Mouse (Mus musculus) neural tube, embryonic 12.5 days (tissue): ENCODE results near the gene Btbd2. TPM values are rescaled to one million over a fixed set of nuclear protein-coding genes. Genes with fewer than 3 reads are reported as not detected.

Experiments
- ATAC-seq: fragments of 200-750 bp; cut with Nextera tagmentation; 2 replicates; pipeline ENCODE4 v1.8.0; 2017; ENCODE audit warnings: low read depth, mild to moderate bottlenecking, moderate TSS enrichment, moderate library complexity; ENCODE audit not compliant: low FRiP score
- H3K27ac ChIP-seq: fragments of 300-500 bp; sonication (generic); 2 replicates; pipeline ENCODE4 v1.5.1; 2016
- H3K27me3 ChIP-seq: fragments of 300-500 bp; sonication (generic); replicated peaks from 2 replicates; pipeline ENCODE4 v1.6.1; 2016; ENCODE audit warnings: mild to moderate bottlenecking
- H3K36me3 ChIP-seq: fragments of 300-500 bp; sonication (generic); 2 replicates; pipeline ENCODE4 v1.6.1; 2016; ENCODE audit warnings: mild to moderate bottlenecking
- H3K4me1 ChIP-seq: fragments of 300-500 bp; sonication (generic); 2 replicates; pipeline ENCODE4 v1.6.1; 2016
- H3K4me2 ChIP-seq: fragments of 300-500 bp; sonication (generic); replicated peaks from 2 replicates; pipeline ENCODE4 v1.6.1; 2016; ENCODE audit warnings: mild to moderate bottlenecking
- H3K4me3 ChIP-seq: fragments of 300-500 bp; sonication (generic); 2 replicates; pipeline ENCODE4 v1.5.1; 2016
- H3K9ac ChIP-seq: fragments of 300-500 bp; sonication (generic); 2 replicates; pipeline ENCODE4 v1.6.1; 2016; ENCODE audit warnings: mild to moderate bottlenecking
- H3K9me3 ChIP-seq: fragments of 300-500 bp; sonication (generic); 2 replicates; pipeline ENCODE4 v1.6.1; 2016; ENCODE audit warnings: mild to moderate bottlenecking
- WGBS: fragments of 180-500 bp; shearing (Covaris S2); methylation state at CpG from one replicate; pipeline ENCODE4 v1.1.7; 2016; 5-methylcytosine and 5-hydroxymethylcytosine counted together
- polyA plus RNA-seq: library from polyadenylated mRNA; unstranded; fragments of >200 nt; fragmentation: Nextera tagmentation; extraction: Ambion mirVana; gene quantifications from 2 replicates; pipeline ENCODE4 v1.2.1, GENCODE M21; 2016

Btbd2 gene
- polyA plus RNA-seq, 1 experiment from 2014 or later = 100 TPM

GRCm38 (mm10) chr10:80665016-80665380 is 8.1 kb upstream of the Btbd2 start:
- WGBS = 18% methylated on average over 10 of the region's 10 CpGs

DNA sequence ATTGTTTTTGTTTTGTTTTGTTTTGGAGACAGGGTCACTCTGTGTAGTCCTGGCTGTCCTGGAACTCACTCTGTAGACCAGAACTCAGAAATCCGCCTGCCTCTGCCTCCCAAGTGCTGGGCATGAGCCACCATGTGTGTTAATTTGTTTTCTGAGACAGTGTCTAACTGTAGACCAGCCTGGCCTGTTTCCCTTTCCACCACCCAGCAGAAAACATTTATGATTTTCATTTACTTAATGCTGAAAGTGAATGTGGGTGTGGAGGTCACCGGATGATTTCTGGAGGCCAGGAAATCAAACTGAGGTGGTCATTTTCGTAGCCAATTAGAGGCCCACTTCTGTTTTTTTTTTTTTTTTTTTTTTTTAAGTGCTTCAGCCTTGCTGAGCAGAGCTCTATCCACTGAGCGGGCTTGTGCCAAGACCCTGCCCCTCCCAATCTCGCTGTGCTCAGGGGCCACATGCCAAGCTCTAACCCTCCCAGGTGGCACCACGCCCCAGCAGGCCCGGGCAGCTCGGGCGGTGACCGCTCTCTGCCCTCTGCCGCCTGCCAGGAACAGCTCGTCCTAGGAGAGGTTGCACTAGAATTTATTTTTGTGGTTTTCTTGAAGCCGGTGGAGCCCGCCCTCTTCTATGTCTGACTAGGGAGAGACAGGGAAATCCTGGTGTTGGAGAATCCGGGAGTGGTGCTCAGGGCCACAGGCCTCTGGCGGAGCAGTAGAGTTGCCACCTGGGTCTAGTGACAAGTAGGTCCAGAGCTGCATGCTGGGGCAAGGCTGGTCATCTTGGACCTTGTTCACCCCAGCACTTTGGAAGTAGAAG is 7.5 kb upstream of the Btbd2 start:
- H3K27me3 ChIP-seq = no peaks in the 10 kb centered on the region
- 47% methylated on average over 16 of the region's 16 CpGs for WGBS
- peaks cover 42% of the 10 kb centered on the region for H3K36me3 ChIP-seq
- no peak overlapping the region for H3K9ac ChIP-seq
- peaks cover 21% of the 10 kb centered on the region for H3K4me1 ChIP-seq
- H3K9me3 ChIP-seq = no peaks in the 10 kb centered on the region
- H3K27ac ChIP-seq = no peak overlapping the region
- ATAC-seq = no peak
- peak overlapping the region; percentile 16; the same call in 1 of the 2 replicates for H3K4me2 ChIP-seq
- no peak overlapping the region for H3K4me3 ChIP-seq

More at GRCm38 (mm10) chr10:80665016-80665380, 8.1 kb upstream of the Btbd2 start:
- ATAC-seq = no peak
- H3K9ac ChIP-seq = no peak overlapping the region
- H3K4me1 ChIP-seq = peaks cover 21% of the 10 kb centered on the region
- H3K9me3 ChIP-seq = no peaks in the 10 kb centered on the region
- peak overlapping the region; percentile 16; the same call in 1 of the 2 replicates for H3K4me2 ChIP-seq
- no peak overlapping the region for H3K27ac ChIP-seq
- H3K4me3 ChIP-seq = no peak overlapping the region
- H3K36me3 ChIP-seq = peaks cover 48% of the 10 kb centered on the region
- H3K27me3 ChIP-seq = no peaks in the 10 kb centered on the region

DNA sequence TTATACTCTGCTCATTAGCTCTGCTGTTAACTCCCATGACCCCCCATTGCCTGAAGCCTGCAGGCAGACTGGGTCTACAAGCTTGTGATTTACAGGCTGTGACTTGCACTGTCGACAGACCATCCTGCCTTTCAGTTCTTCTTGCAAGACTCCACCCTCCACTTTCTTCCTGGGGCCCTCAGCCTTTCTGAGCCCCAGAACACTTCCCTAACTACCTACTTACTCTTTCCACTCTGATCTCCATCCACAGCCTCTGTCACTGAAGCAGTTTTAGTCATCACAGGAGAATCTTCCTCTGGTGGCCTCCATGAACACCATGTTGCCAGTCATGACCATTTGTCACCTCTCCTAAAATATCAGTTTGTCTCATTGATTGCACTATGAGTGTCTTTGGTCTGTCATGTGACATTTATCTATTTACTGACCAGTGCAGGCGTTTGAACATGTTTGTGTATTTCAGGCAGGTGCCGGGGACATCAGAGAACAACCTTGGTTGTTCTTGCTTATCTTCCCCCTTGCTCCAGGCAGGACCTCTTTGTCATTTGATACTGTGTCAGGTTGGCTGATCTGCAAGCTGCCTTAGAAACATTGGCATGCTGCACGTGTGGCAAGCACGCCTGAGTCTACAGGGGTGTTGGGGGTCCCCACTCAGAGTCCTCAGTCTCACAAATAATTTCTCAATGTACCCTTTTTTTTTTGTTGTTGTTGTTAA is 6.8 kb upstream of the Btbd2 start:
- H3K27ac ChIP-seq = no peak overlapping the region
- H3K4me3 ChIP-seq = no peak overlapping the region
- H3K4me2 ChIP-seq = no peak overlapping the region
- 56% methylated on average over 5 of the region's 5 CpGs for WGBS
- no peak overlapping the region for H3K9ac ChIP-seq
- no peaks in the 10 kb centered on the region for H3K27me3 ChIP-seq
- no peak for ATAC-seq
- H3K36me3 ChIP-seq = peaks cover 34% of the 10 kb centered on the region
- H3K4me1 ChIP-seq = peaks cover 21% of the 10 kb centered on the region
- no peaks in the 10 kb centered on the region for H3K9me3 ChIP-seq

DNA sequence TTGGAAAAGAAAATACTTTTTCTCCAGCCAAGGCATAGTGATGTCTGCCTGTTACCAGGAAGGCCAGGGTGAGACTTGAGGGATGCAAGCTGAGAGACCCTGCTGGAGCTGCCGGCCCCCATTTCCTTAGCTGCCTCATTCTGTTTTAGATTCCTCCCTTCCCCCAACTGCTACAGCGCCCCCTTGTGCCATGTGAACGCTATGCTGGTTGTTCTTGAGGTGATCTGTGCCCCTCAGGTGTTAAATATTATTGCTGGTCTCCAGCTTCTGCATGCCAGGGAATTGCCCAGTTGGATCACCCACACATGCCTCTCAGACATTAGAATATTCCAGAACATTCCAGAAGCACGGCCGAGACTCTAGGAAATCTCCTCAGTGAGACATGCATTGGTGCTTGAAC is 4.3 kb upstream of the Btbd2 start:
- peaks cover 9% of the 10 kb centered on the region for H3K36me3 ChIP-seq
- H3K27me3 ChIP-seq = no peaks in the 10 kb centered on the region
- no peaks in the 10 kb centered on the region for H3K9me3 ChIP-seq
- H3K4me1 ChIP-seq = peaks cover 27% of the 10 kb centered on the region
- no peak overlapping the region for H3K4me3 ChIP-seq
- 37% methylated on average over 5 of the region's 5 CpGs for WGBS
- H3K4me2 ChIP-seq = no peak overlapping the region
- ATAC-seq = no peak
- no peak overlapping the region for H3K27ac ChIP-seq
- H3K9ac ChIP-seq = no peak overlapping the region

- H3K9me3 ChIP-seq = no peaks in the 10 kb centered on the region
- H3K4me2 ChIP-seq = no peak overlapping the region
- no peaks in the 10 kb centered on the region for H3K36me3 ChIP-seq
- no peak overlapping the region for H3K4me3 ChIP-seq
- H3K9ac ChIP-seq = no peak overlapping the region
- 18% methylated on average over 10 of the region's 10 CpGs for WGBS
- H3K27ac ChIP-seq = no peak overlapping the region
- H3K27me3 ChIP-seq = no peaks in the 10 kb centered on the region
- no peak for ATAC-seq
- H3K4me1 ChIP-seq = peaks cover 30% of the 10 kb centered on the region
These were observed 2.3 kb upstream of the Btbd2 start for GRCm38 (mm10) chr10:80659213-80659612.

- peaks cover 32% of the 10 kb centered on the region for H3K4me1 ChIP-seq
- ATAC-seq = no peak
- H3K9me3 ChIP-seq = no peaks in the 10 kb centered on the region
- H3K27me3 ChIP-seq = no peaks in the 10 kb centered on the region
- no peak overlapping the region for H3K4me3 ChIP-seq
- no peak overlapping the region for H3K27ac ChIP-seq
- H3K36me3 ChIP-seq = no peaks in the 10 kb centered on the region
- 68% methylated on average over 4 of the region's 4 CpGs for whole genome bisulfite sequencing
- H3K9ac ChIP-seq = no peak overlapping the region
- no peak overlapping the region for H3K4me2 ChIP-seq
These were observed 2.0 kb upstream of the Btbd2 start for GRCm38 (mm10) chr10:80658841-80659202.

DNA sequence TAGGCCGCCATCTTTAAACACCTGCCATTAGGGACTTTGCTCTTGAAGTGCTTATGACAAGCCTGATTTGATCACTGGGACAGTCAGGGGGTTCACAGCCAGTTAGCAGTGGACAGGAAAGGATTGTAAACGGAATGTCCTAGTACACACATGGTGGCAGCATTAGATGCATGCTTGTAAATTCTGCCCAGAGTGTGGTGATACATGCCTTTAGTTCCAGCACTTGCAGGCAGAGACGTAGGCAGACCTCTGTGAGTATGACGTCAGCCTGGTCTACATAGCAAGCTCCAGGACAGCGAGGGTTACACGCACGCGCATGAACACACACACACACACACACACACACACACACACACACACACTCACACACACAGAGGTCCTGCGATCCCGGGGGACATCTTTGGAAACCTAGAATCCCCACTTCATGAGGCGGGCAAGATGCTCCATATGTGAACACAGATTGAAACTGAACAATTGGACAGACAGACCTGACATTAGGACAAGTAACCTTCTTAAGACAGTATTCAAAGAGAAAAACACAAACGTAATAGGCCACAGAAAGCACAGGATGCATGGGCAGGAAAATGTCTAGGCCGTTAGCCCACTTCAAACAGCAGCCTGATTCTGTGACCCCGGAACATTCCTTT is 1.4 kb upstream of the Btbd2 start:
- Histone ChIP-seq H3K4me1 (peaks cover 29% of the 10 kb centered on the region), H3K4me3 (no peak overlapping the region), H3K36me3 (no peaks in the 10 kb centered on the region), H3K4me2 (no peak overlapping the region), H3K27ac (no peak overlapping the region), H3K27me3 (no peaks in the 10 kb centered on the region), H3K9ac (no peak overlapping the region), H3K9me3 (no peaks in the 10 kb centered on the region)
- 89% methylated on average over 14 of the region's 14 CpGs for WGBS
- no peak for ATAC-seq

- peak overlapping the region; percentile 98 for H3K4me2 ChIP-seq
- no peaks in the 10 kb centered on the region for H3K9me3 ChIP-seq
- ATAC-seq = peak; percentile 78
- no peaks in the 10 kb centered on the region for H3K27me3 ChIP-seq
- H3K9ac ChIP-seq = peak overlapping the region; percentile 96
- H3K4me1 ChIP-seq = peaks cover 24% of the 10 kb centered on the region
- H3K4me3 ChIP-seq = peak overlapping the region; percentile 95
- peaks cover 6% of the 10 kb centered on the region for H3K36me3 ChIP-seq
- H3K27ac ChIP-seq = peak overlapping the region; percentile 58
- under 1% methylated on average over 71 of the region's 72 CpGs for WGBS
These were observed 575 bp downstream of the Btbd2 start for GRCm38 (mm10) chr10:80656130-80656862.

DNA sequence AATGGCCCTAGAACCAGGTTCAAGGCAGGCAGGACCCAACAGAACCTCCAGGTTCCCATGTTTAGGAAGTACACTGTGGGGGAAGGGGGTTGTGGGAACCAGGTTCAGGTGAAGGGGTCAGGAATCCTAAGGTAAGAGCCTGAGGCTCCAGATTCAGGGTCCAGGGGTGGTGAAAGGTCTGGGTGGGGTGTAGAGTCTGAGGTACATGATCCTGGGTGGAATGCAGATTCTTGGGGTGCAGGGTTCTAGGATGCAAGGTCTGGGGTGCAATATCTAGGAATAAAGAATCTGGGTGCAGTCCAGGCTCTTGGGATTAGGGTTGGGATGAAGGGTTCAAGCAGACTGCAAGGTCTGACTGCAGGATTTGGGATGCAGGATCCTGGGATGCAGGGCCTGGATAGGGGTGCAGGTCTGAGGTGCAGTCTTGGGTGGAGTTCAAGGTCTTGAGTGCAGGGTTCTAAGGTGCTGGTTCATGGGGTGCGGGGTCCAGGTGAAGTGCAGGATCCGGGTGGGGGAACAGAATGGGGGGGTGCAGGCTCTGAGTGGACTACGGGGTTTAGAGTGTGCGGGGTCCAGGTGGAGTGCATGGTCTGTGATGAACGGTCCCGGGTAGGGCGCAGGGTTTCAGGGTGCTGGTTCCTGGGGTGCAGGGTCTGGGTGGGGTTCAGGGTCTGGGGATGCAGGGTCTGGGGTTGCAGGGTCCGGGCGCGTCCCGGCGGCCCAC is 1.3 kb downstream of the Btbd2 start:
- Histone ChIP-seq H3K9me3 (no peaks in the 10 kb centered on the region), H3K4me3 (peak overlapping the region; percentile 95), H3K36me3 (peaks cover 6% of the 10 kb centered on the region), H3K9ac (peak overlapping the region; percentile 96), H3K4me1 (peaks cover 24% of the 10 kb centered on the region), H3K27me3 (no peaks in the 10 kb centered on the region), H3K4me2 (peak overlapping the region; percentile 98), H3K27ac (peak overlapping the region; percentile 58)
- ATAC-seq = peak; percentile 60
- WGBS = 4% methylated on average over 12 of the region's 12 CpGs

GRCm38 (mm10) chr10:80654866-80655265 is 2.0 kb downstream of the Btbd2 start:
- H3K36me3 ChIP-seq = peaks cover 6% of the 10 kb centered on the region
- peak overlapping the region; percentile 23; the same call in 1 of the 2 replicates for H3K9ac ChIP-seq
- 90% methylated on average over 6 of the region's 6 CpGs for WGBS
- H3K4me3 ChIP-seq = no peak overlapping the region
- H3K27me3 ChIP-seq = no peaks in the 10 kb centered on the region
- peak overlapping the region; percentile 98 for H3K4me2 ChIP-seq
- no peaks in the 10 kb centered on the region for H3K9me3 ChIP-seq
- H3K4me1 ChIP-seq = peaks cover 24% of the 10 kb centered on the region
- H3K27ac ChIP-seq = no peak overlapping the region
- ATAC-seq = no peak

DNA sequence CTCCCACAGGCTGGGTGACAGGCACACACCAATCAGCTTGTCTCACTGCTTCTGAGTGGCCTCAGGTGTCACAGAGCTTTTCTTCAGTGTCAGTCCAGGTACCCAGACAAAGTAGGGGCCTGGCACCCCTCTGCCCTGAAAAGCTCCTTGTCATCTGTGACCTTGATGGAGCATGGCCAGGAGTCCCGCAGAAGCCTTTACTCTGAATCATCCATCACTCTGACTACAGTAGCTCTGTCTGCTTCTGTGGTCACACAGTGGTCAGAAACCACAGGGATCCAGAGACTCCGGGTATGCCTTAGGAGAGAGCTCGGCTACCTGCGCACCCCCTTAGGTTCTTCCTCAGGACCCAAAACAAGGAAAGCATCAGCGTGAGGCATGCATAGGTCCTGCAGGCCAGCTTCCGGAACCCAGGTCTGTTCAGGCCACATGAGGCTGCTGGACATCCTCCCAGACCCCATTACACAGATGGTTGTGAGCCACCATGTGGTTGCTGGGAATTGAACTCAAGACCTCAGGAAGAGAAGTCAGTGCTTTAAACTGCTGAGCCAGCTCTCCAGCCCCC is 3.6 kb downstream of the Btbd2 start:
- no peaks in the 10 kb centered on the region for H3K27me3 ChIP-seq
- H3K9ac ChIP-seq = no peak overlapping the region
- peaks cover 29% of the 10 kb centered on the region for H3K4me1 ChIP-seq
- no peak overlapping the region for H3K4me3 ChIP-seq
- peaks cover 13% of the 10 kb centered on the region for H3K36me3 ChIP-seq
- no peaks in the 10 kb centered on the region for H3K9me3 ChIP-seq
- no peak overlapping the region for H3K27ac ChIP-seq
- WGBS = 89% methylated on average over 6 of the region's 6 CpGs
- H3K4me2 ChIP-seq = no peak overlapping the region
- no peak for ATAC-seq
